Mouse (Mus musculus) intestine, embryonic 16.5 days (tissue): ENCODE data around the gene Arhgef17. TPM values are rescaled to one million over a fixed set of nuclear protein-coding genes. Genes with fewer than 3 reads are reported as not detected.

ENCODE experiments used
- ATAC-seq: fragments of 200-750 bp; cut with Nextera tagmentation; 2 replicates; pipeline ENCODE4 v1.8.0; 2017; ENCODE audit warnings: moderate TSS enrichment, moderate library complexity
- H3K27ac ChIP-seq: fragments of 300-500 bp; sonication (generic); 2 replicates; pipeline ENCODE4 v1.5.1; 2014; ENCODE audit warnings: mild to moderate bottlenecking, low read length
- H3K27me3 ChIP-seq: fragments of 300-500 bp; sonication (generic); replicated peaks from 2 replicates; pipeline ENCODE4 v1.6.1; 2014; ENCODE audit warnings: low read length, control low read depth, mixed read lengths; ENCODE audit not compliant: control insufficient read depth, insufficient read depth
- H3K36me3 ChIP-seq: fragments of 300-500 bp; sonication (generic); 2 replicates; pipeline ENCODE4 v1.6.1; 2014; ENCODE audit warnings: low read length, control low read depth; ENCODE audit not compliant: control insufficient read depth, insufficient read depth
- H3K4me1 ChIP-seq: fragments of 300-500 bp; sonication (generic); 2 replicates; pipeline ENCODE4 v1.6.1; 2014; ENCODE audit warnings: low read length, control low read depth, mixed read lengths; ENCODE audit not compliant: control insufficient read depth, insufficient read depth
- H3K4me2 ChIP-seq: fragments of 300-500 bp; sonication (generic); 2 replicates; pipeline ENCODE4 v1.6.1; 2014; ENCODE audit warnings: low read depth, low read length, control low read depth
- H3K4me3 ChIP-seq: fragments of 300-500 bp; sonication (generic); 2 replicates; pipeline ENCODE4 v1.5.1; 2014; ENCODE audit warnings: mild to moderate bottlenecking, low read length
- H3K9ac ChIP-seq: fragments of 300-500 bp; sonication (generic); 2 replicates; pipeline ENCODE4 v1.6.1; 2014; ENCODE audit warnings: low read depth, low read length
- H3K9me3 ChIP-seq: fragments of 300-500 bp; sonication (generic); 2 replicates; pipeline ENCODE4 v1.6.1; 2016; ENCODE audit warnings: low read length, control low read depth; ENCODE audit not compliant: control insufficient read depth
- WGBS: fragments of 180-500 bp; shearing (Covaris S2); extraction: QIAGEN DNeasy Blood & Tissue Kit; methylation state at CpG from one replicate; pipeline ENCODE4 v1.1.7; 2014; 5-methylcytosine and 5-hydroxymethylcytosine counted together
- polyA plus RNA-seq: library from polyadenylated mRNA; unstranded; fragments of >200 nt; fragmentation: Nextera tagmentation; extraction: Ambion mirVana; gene quantifications from 2 replicates; pipeline ENCODE4 v1.2.1, GENCODE M21; 2015

The Arhgef17 gene
- polyA plus RNA-seq, 1 experiment from 2014 or later, result 4.1 TPM

- 19% methylated on average over 4 of the region's 4 CpGs for WGBS
These were observed 33.2 kb upstream of the Arhgef17 start for GRCm38 (mm10) chr7:100965079-100965478.

GRCm38 (mm10) chr7:100964242-100964641, 32.3 kb upstream of the Arhgef17 start:
- 81% methylated on average over 6 of the region's 6 CpGs for WGBS
- Histone ChIP-seq H3K4me3 (no peak overlapping the region), H3K27me3 (no peaks in the 10 kb centered on the region), H3K9ac (peak overlapping the region; percentile 46; the same call in 1 of the 2 replicates), H3K4me1 (peaks cover 16% of the 10 kb centered on the region; the same call in 1 of the 2 replicates), H3K36me3 (no peaks in the 10 kb centered on the region), H3K27ac (peak overlapping the region; percentile 25; the same call in 1 of the 2 replicates), H3K4me2 (no peak overlapping the region), H3K9me3 (no peaks in the 10 kb centered on the region)
- no peak for ATAC-seq

More at GRCm38 (mm10) chr7:100965079-100965478, 33.2 kb upstream of the Arhgef17 start:
- ATAC-seq, result peak; percentile 24; the same call in 1 of the 2 replicates
- Histone ChIP-seq H3K9me3 (no peaks in the 10 kb centered on the region), H3K4me1 (peaks cover 18% of the 10 kb centered on the region; the same call in 1 of the 2 replicates), H3K36me3 (no peaks in the 10 kb centered on the region), H3K27me3 (no peaks in the 10 kb centered on the region), H3K27ac (no peak overlapping the region), H3K4me2 (no peak overlapping the region), H3K9ac (no peak overlapping the region), H3K4me3 (no peak overlapping the region)

GRCm38 (mm10) chr7:100963381-100963780, 31.5 kb upstream of the Arhgef17 start:
- Histone ChIP-seq H3K36me3 (no peaks in the 10 kb centered on the region), H3K4me2 (no peak overlapping the region), H3K27ac (0 out of 2 replicates have a peak overlapping the region, but pooled peaks have one; percentile 18), H3K9ac (no peak overlapping the region), H3K4me1 (peaks cover 16% of the 10 kb centered on the region; the same call in 1 of the 2 replicates), H3K4me3 (0 out of 2 replicates have a peak overlapping the region, but pooled peaks have one; percentile 7), H3K9me3 (0 out of 2 replicates have a peak, but pooled peaks cover 4% of the 10 kb centered on the region), H3K27me3 (no peaks in the 10 kb centered on the region)
- no peak for ATAC-seq
- 67% methylated on average over 8 of the region's 8 CpGs for WGBS

- Histone ChIP-seq H3K9ac (peak overlapping the region; percentile 0; the same call in 1 of the 2 replicates), H3K4me2 (no peak overlapping the region), H3K4me1 (0 out of 2 replicates have a peak, but pooled peaks cover 11% of the 10 kb centered on the region), H3K27me3 (no peaks in the 10 kb centered on the region), H3K36me3 (no peaks in the 10 kb centered on the region), H3K9me3 (0 out of 2 replicates have a peak, but pooled peaks cover 4% of the 10 kb centered on the region), H3K27ac (no peak overlapping the region), H3K4me3 (no peak overlapping the region)
- WGBS, result 75% methylated on average over 7 of the region's 7 CpGs
- ATAC-seq, result no peak
These were observed 29.2 kb upstream of the Arhgef17 start for GRCm38 (mm10) chr7:100961146-100961545.

GRCm38 (mm10) chr7:100960462-100960861, 28.6 kb upstream of the Arhgef17 start:
- peak overlapping the region; percentile 0; the same call in 1 of the 2 replicates for H3K9ac ChIP-seq
- 77% methylated on average over 2 of the region's 2 CpGs for WGBS
- no peak overlapping the region for H3K27ac ChIP-seq

GRCm38 (mm10) chr7:100958426-100958825, 26.5 kb upstream of the Arhgef17 start:
- Histone ChIP-seq H3K4me3 (no peak overlapping the region), H3K4me2 (no peak overlapping the region), H3K9me3 (peaks cover 4% of the 10 kb centered on the region; the same call in 1 of the 2 replicates), H3K9ac (no peak overlapping the region), H3K36me3 (no peaks in the 10 kb centered on the region), H3K4me1 (0 out of 2 replicates have a peak, but pooled peaks cover 4% of the 10 kb centered on the region), H3K27ac (no peak overlapping the region), H3K27me3 (no peaks in the 10 kb centered on the region)
- no peak for ATAC-seq
- 94% methylated on average over 2 of the region's 2 CpGs for WGBS

More at GRCm38 (mm10) chr7:100960462-100960861, 28.6 kb upstream of the Arhgef17 start:
- Histone ChIP-seq H3K4me1 (0 out of 2 replicates have a peak, but pooled peaks cover 11% of the 10 kb centered on the region), H3K4me2 (no peak overlapping the region), H3K4me3 (no peak overlapping the region), H3K36me3 (no peaks in the 10 kb centered on the region), H3K9me3 (peaks cover 4% of the 10 kb centered on the region; the same call in 1 of the 2 replicates), H3K27me3 (no peaks in the 10 kb centered on the region)
- ATAC-seq, result no peak

- Histone ChIP-seq H3K9me3 (no peaks in the 10 kb centered on the region; the same call in 1 of the 2 replicates), H3K27ac (no peak overlapping the region), H3K9ac (no peak overlapping the region), H3K36me3 (no peaks in the 10 kb centered on the region), H3K4me1 (peaks cover 19% of the 10 kb centered on the region), H3K27me3 (no peaks in the 10 kb centered on the region), H3K4me3 (no peak overlapping the region), H3K4me2 (no peak overlapping the region)
- ATAC-seq, result no peak
- WGBS, result 73% methylated on average over 7 of the region's 7 CpGs
These were observed 20.8 kb upstream of the Arhgef17 start for GRCm38 (mm10) chr7:100952686-100953085.

- Histone ChIP-seq H3K4me1 (peaks cover 19% of the 10 kb centered on the region), H3K4me3 (no peak overlapping the region), H3K27me3 (no peaks in the 10 kb centered on the region), H3K27ac (peak overlapping the region; percentile 39; the same call in 1 of the 2 replicates), H3K9me3 (no peaks in the 10 kb centered on the region; the same call in 1 of the 2 replicates), H3K9ac (no peak overlapping the region), H3K4me2 (no peak overlapping the region), H3K36me3 (no peaks in the 10 kb centered on the region)
- 52% methylated on average over 2 of the region's 2 CpGs for WGBS
- ATAC-seq, result peak; percentile 27; the same call in 1 of the 2 replicates
These were observed 20.0 kb upstream of the Arhgef17 start for GRCm38 (mm10) chr7:100951903-100952302.

- ATAC-seq, result peak; percentile 78
- Histone ChIP-seq H3K4me1 (peaks cover 19% of the 10 kb centered on the region), H3K9me3 (no peaks in the 10 kb centered on the region), H3K36me3 (no peaks in the 10 kb centered on the region), H3K27ac (peak overlapping the region; percentile 80), H3K9ac (0 out of 2 replicates have a peak overlapping the region, but pooled peaks have one; percentile 25), H3K27me3 (no peaks in the 10 kb centered on the region), H3K4me2 (no peak overlapping the region), H3K4me3 (no peak overlapping the region)
- 40% methylated on average over 12 of the region's 12 CpGs for WGBS
These were observed 18.6 kb upstream of the Arhgef17 start for GRCm38 (mm10) chr7:100950481-100951010.
